Mouse (Mus musculus) olfactory bulb, adult 2 months (tissue): ENCODE data around the gene I830077J02Rik.

Source experiments
- CTCF ChIP-seq: fragments of 200-500 bp; IDR thresholded peaks from 2 replicates; pipeline ENCODE4 v1.5.1; 2012; ENCODE audit warnings: low read depth, mild to moderate bottlenecking, low read length, moderate library complexity; ENCODE audit not compliant: insufficient read depth
- POLR2A ChIP-seq: fragments of 200-500 bp; IDR thresholded peaks from 2 replicates; pipeline ENCODE4 v1.6.1; 2012; ENCODE audit warnings: mild to moderate bottlenecking, low read depth, low read length, moderate library complexity; ENCODE audit not compliant: insufficient read depth

GRCm38 (mm10) chr3:105932240-105933071 is at the start of gene I830077J02Rik:
- TF ChIP-seq CTCF (no peak), POLR2A (no peak)
